Mouse (Mus musculus): ENCODE results near the gene Ptprd. TPM values are rescaled to one million over a fixed set of nuclear protein-coding genes. Genes with fewer than 3 reads are reported as not detected.

The Ptprd gene
- polyA plus RNA-seq, 1 experiment from 2014 or later, result not detected

GRCm38 (mm10) chr4:77555841-77556240 is 655.9 kb downstream of the Ptprd start:
- Histone ChIP-seq H3K4me3 (ENCODE audit: inconsistent target) (no peak overlapping the region), H3K79me2 (ENCODE audit: inconsistent target) (no peaks in the 10 kb centered on the region), H3K27ac (no peak overlapping the region), H3K36me3 (ENCODE audit: inconsistent target) (no peaks in the 10 kb centered on the region)
- 80% methylated on average over 4 of the region's 4 CpGs for WGBS (ENCODE audit: missing documents)

DNA sequence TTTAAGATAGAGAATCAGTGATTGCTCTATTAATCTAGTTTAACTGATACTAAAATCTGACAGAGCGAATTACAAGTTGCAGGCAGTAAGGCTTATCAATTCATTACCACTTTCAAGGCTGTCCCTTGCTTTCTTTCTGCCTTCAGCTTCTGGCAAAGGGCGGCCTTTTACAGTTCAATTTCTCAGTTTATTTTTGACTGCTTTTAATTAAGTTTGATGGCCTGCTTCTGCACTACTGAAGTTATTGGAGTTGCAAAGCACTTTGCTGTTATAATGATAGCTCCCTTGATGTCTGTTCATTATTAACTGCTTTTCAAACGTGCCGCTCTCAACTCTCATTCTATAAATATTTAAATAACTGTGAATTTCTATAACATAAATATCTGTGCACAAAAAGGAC is 673.9 kb downstream of the Ptprd start:
- H3K79me2 ChIP-seq (ENCODE audit: inconsistent target), result no peaks in the 10 kb centered on the region
- H3K4me3 ChIP-seq (ENCODE audit: inconsistent target), result no peak overlapping the region
- 90% methylated on average over 4 of the region's 4 CpGs for WGBS (ENCODE audit: missing documents)
- no peak overlapping the region for H3K27ac ChIP-seq
- H3K36me3 ChIP-seq (ENCODE audit: inconsistent target), result no peaks in the 10 kb centered on the region

DNA sequence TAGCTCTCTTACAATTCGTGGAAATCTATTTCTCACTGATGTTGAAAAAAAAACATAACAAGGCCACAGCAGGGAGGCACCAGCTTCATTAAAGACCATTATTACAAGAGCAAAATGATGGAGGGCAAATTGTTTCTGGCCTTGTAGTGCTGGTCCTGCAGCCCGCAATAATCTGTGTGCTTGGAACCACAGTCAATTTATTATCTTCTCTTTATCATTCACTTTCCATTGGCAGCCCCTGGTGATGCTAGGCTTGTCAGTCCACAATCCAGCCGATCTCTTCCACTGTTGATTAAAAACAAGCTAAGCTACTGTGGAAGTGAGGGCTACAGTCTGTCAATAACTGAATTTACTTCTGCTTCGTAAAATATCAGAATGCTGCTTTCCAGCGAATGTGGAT is 674.4 kb downstream of the Ptprd start:
- Histone ChIP-seq H3K4me3 (ENCODE audit: inconsistent target) (no peak overlapping the region), H3K27ac (no peak overlapping the region), H3K79me2 (ENCODE audit: inconsistent target) (no peaks in the 10 kb centered on the region), H3K36me3 (ENCODE audit: inconsistent target) (no peaks in the 10 kb centered on the region)
- WGBS (ENCODE audit: missing documents), result 76% methylated on average over 5 of the region's 5 CpGs

GRCm38 (mm10) chr4:77535601-77536000 is 676.2 kb downstream of the Ptprd start:
- WGBS (ENCODE audit: missing documents), result 94% methylated on average over 6 of the region's 6 CpGs
- H3K36me3 ChIP-seq (ENCODE audit: inconsistent target), result no peaks in the 10 kb centered on the region
- H3K4me3 ChIP-seq (ENCODE audit: inconsistent target), result no peak overlapping the region
- no peaks in the 10 kb centered on the region for H3K79me2 ChIP-seq (ENCODE audit: inconsistent target)
- H3K27ac ChIP-seq, result no peak overlapping the region

DNA sequence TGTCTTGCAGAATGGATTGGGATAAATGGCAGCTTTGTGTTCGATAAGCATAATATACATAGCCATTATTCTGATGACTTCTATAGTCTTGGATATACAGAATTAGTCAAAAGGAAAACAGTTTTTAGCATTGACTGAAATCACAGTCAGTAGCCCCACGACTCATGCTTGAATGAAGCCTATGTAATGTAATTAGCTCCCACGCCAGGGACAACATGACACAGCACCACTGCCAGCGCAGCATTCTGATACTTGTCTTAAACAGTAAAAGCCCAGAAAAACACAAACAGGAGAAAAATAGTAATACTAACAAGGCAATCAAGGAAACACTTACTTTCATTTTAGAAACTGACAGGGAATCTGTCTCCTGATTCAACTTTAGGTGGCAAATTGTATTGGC is 677.2 kb downstream of the Ptprd start:
- Histone ChIP-seq H3K4me3 (ENCODE audit: inconsistent target) (no peak overlapping the region), H3K36me3 (ENCODE audit: inconsistent target) (no peaks in the 10 kb centered on the region), H3K79me2 (ENCODE audit: inconsistent target) (no peaks in the 10 kb centered on the region), H3K27ac (no peak overlapping the region)
- WGBS (ENCODE audit: missing documents), result 82% methylated on average over 4 of the region's 4 CpGs

- no peaks in the 10 kb centered on the region for H3K36me3 ChIP-seq (ENCODE audit: inconsistent target)
- H3K79me2 ChIP-seq (ENCODE audit: inconsistent target), result no peaks in the 10 kb centered on the region
- H3K4me3 ChIP-seq (ENCODE audit: inconsistent target), result no peak overlapping the region
- H3K27ac ChIP-seq, result no peak overlapping the region
- 33% methylated on average over 5 of the region's 5 CpGs for WGBS (ENCODE audit: missing documents)
These were observed 692.6 kb downstream of the Ptprd start for GRCm38 (mm10) chr4:77519166-77519565.

- Histone ChIP-seq H3K79me2 (ENCODE audit: inconsistent target) (no peaks in the 10 kb centered on the region), H3K36me3 (ENCODE audit: inconsistent target) (no peaks in the 10 kb centered on the region), H3K27ac (no peak overlapping the region), H3K4me3 (ENCODE audit: inconsistent target) (no peak overlapping the region)
- 90% methylated on average over 5 of the region's 5 CpGs for whole genome bisulfite sequencing (ENCODE audit: missing documents)
These were observed 697.7 kb downstream of the Ptprd start for GRCm38 (mm10) chr4:77513914-77514628.

GRCm38 (mm10) chr4:77513041-77513440 is 698.7 kb downstream of the Ptprd start:
- Histone ChIP-seq H3K79me2 (ENCODE audit: inconsistent target) (no peaks in the 10 kb centered on the region), H3K36me3 (ENCODE audit: inconsistent target) (no peaks in the 10 kb centered on the region)
- WGBS (ENCODE audit: missing documents), result 87% methylated on average over 3 of the region's 3 CpGs

GRCm38 (mm10) chr4:77454049-77454448 is 757.7 kb downstream of the Ptprd start:
- 80% methylated on average over 7 of the region's 7 CpGs for WGBS (ENCODE audit: missing documents)
- H3K36me3 ChIP-seq (ENCODE audit: inconsistent target), result no peaks in the 10 kb centered on the region
- no peak overlapping the region for H3K4me3 ChIP-seq (ENCODE audit: inconsistent target)
- H3K27ac ChIP-seq, result no peak overlapping the region
- no peaks in the 10 kb centered on the region for H3K79me2 ChIP-seq (ENCODE audit: inconsistent target)

More at GRCm38 (mm10) chr4:77513041-77513440, 698.7 kb downstream of the Ptprd start:
- Histone ChIP-seq H3K4me3 (ENCODE audit: inconsistent target) (no peak overlapping the region), H3K27ac (no peak overlapping the region)

GRCm38 (mm10) chr4:77399146-77399545 is 812.6 kb downstream of the Ptprd start:
- Histone ChIP-seq H3K4me3 (ENCODE audit: inconsistent target) (no peak overlapping the region), H3K36me3 (ENCODE audit: inconsistent target) (no peaks in the 10 kb centered on the region), H3K27ac (no peak overlapping the region), H3K79me2 (ENCODE audit: inconsistent target) (no peaks in the 10 kb centered on the region)
- 75% methylated on average over 4 of the region's 4 CpGs for WGBS (ENCODE audit: missing documents)

DNA sequence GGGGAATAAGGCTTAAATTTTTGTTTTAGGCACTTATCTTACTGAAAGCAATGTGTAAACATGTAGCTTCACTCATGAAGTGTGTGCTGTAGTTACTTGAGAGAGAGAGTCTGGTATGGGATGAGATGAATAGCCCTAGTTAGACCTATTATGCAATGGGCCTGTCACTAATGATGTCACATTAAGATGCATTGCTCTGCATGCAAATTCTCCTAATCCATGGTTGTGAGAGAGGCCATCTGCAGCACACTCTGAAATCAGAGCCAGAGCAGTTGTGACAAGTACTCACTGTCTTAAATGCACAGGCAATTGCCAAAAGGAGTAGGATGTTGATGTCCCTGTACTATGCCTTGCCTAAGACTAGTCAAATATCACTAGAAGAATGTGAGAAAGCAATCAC is 850.0 kb downstream of the Ptprd start:
- Histone ChIP-seq H3K4me3 (ENCODE audit: inconsistent target) (no peak overlapping the region), H3K79me2 (ENCODE audit: inconsistent target) (no peaks in the 10 kb centered on the region), H3K36me3 (ENCODE audit: inconsistent target) (no peaks in the 10 kb centered on the region), H3K27ac (no peak overlapping the region)

- Histone ChIP-seq H3K4me3 (ENCODE audit: inconsistent target) (no peak overlapping the region), H3K27ac (no peak overlapping the region), H3K79me2 (ENCODE audit: inconsistent target) (no peaks in the 10 kb centered on the region), H3K36me3 (ENCODE audit: inconsistent target) (no peaks in the 10 kb centered on the region)
- 89% methylated on average over 4 of the region's 4 CpGs for WGBS (ENCODE audit: missing documents)
These were observed 884.6 kb downstream of the Ptprd start for GRCm38 (mm10) chr4:77327198-77327597.

DNA sequence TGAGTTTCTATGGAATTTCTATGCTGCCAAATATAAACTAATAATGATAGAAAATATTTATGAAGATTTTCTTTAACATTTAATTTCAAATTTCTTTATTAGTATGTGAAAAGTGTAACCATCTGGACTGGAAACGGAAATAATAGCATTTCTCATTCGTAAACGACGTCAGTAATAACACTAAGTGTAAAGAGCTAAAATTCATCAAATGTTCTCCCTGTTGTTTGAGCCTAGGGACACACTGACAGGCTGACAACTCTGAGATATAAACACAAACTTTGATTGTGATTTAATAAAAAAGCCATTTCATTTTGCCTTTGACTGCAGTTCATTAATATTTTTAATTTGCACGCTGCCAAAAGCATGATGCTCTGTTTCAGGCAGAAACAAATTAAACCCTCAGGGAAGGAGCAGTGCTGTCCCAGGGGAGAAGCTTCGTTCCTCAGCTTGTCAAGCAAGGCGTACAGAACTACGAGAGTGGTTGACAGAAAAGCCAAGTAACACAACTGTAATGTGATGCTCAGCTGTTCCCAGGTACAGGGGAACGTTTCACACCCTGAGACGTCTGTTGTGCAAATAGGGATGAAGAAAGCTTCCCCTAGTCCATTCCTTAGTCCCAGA is 894.6 kb downstream of the Ptprd start:
- Histone ChIP-seq H3K4me3 (ENCODE audit: inconsistent target) (no peak overlapping the region), H3K27ac (no peak overlapping the region), H3K79me2 (ENCODE audit: inconsistent target) (no peaks in the 10 kb centered on the region), H3K36me3 (ENCODE audit: inconsistent target) (no peaks in the 10 kb centered on the region)
- WGBS (ENCODE audit: missing documents), result 79% methylated on average over 10 of the region's 10 CpGs

- Histone ChIP-seq H3K79me2 (ENCODE audit: inconsistent target) (no peaks in the 10 kb centered on the region), H3K4me3 (ENCODE audit: inconsistent target) (no peak overlapping the region), H3K27ac (no peak overlapping the region), H3K36me3 (ENCODE audit: inconsistent target) (no peaks in the 10 kb centered on the region)
- 25% methylated on average over 2 of the region's 2 CpGs for WGBS (ENCODE audit: missing documents)
These were observed 895.1 kb downstream of the Ptprd start for GRCm38 (mm10) chr4:77316644-77317043.

DNA sequence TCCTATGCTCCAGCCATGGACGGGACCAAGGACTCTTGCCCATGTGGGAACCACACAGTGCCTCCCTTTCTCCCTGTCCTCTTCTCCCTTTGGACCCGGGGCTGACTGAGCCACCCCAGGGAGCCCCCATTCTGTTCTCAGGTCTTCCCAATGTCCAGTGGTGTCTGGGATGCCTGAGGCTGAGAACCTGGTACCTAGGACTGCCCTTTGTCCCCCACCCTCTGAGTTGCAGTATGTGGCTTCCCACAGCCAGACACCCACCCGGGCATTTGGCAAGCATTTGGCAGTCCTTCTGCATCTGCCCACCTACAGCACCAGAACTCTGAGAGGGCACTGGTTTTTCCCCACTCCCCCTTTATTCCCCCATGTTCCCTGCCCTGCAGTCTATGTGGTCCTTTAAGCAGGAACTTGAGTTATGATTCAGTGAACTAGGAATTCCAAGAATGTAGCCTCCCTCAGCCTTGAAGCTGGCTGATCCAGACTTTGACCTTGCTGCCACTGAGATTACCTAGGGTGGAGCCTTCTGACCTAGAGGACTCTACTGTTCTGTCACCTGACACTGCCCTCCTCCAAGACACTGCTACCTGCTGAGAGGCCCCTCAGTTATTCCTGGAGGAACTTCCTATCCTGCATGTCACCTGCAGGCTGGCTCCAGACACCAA is 901.5 kb downstream of the Ptprd start:
- no peaks in the 10 kb centered on the region for H3K79me2 ChIP-seq (ENCODE audit: inconsistent target)
- 82% methylated on average over 3 of the region's 3 CpGs for WGBS (ENCODE audit: missing documents)
- H3K4me3 ChIP-seq (ENCODE audit: inconsistent target), result no peak overlapping the region
- H3K27ac ChIP-seq, result no peak overlapping the region
- no peaks in the 10 kb centered on the region for H3K36me3 ChIP-seq (ENCODE audit: inconsistent target)
